Mouse (Mus musculus): Measurements from ENCODE around the gene Nuak2.

GRCm38 (mm10) chr1:132343191-132343590 is 27.3 kb downstream of the Nuak2 start:
- TF ChIP-seq GATA1 (IDR thresholded peaks at IDR 0.05; ENCODE audit: borderline replicate concordance, low read length) (no peak), FLI1 (IDR thresholded peaks at IDR 0.05; ENCODE audit: low read length) (no peak)

Measured in megakaryocyte, embryonic 14.5 days (primary cell).